Mouse (Mus musculus): Measurements from ENCODE around the gene Paf1. TPM values are rescaled to one million over a fixed set of nuclear protein-coding genes. Genes with fewer than 3 reads are reported as not detected.
A peak's percentile ranks its signal among the peaks of the same experiment; 100 is the strongest.

Paf1 gene
- polyA plus RNA-seq, 1 experiment from 2014 or later: 96.1 TPM

DNA sequence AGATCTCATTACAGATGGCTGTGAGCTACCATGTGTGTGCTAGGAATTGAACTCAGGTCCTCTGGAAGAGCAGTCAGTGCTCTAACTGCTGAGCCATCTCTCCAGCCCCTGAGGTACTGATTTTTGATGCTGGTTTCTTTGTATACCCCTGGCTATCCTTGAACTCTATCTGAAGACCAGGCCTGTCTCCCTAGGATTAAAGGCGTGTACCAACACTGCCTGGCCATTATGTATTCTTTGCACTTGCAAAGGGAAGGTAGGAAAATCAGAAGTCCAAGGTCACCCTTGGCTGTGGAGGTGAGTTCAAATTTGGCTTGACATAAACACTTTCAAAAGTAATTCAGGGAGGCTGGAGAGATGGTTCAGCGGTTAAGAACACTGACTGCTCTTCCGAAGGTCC lies 38.2 kb upstream of the Paf1 start:
- no peak for ATAC-seq
- peaks cover 23% of the 10 kb centered on the region for H3K4me1 ChIP-seq (ENCODE audit: control insufficient read depth, insufficient read depth, low read length)
- no peaks in the 10 kb centered on the region for H3K27me3 ChIP-seq (ENCODE audit: control insufficient read depth, insufficient read depth, low read depth, low read length)
- H3K9ac ChIP-seq (ENCODE audit: low read depth, low read length): no peak overlapping the region
- no peak overlapping the region for H3K27ac ChIP-seq (ENCODE audit: low read length)
- H3K4me2 ChIP-seq (ENCODE audit: low read length): no peak overlapping the region
- H3K4me3 ChIP-seq (ENCODE audit: low read depth, low read length): no peak overlapping the region
- no peaks in the 10 kb centered on the region for H3K9me3 ChIP-seq (replicated peaks; ENCODE audit: control insufficient read depth, low read length, poor library complexity, severe bottlenecking)
- 89% methylated on average over 3 of the region's 3 CpGs for WGBS
- peaks cover 6% of the 10 kb centered on the region; the same call in 1 of the 2 replicates for H3K36me3 ChIP-seq (ENCODE audit: control insufficient read depth, insufficient read depth, low read length)

DNA sequence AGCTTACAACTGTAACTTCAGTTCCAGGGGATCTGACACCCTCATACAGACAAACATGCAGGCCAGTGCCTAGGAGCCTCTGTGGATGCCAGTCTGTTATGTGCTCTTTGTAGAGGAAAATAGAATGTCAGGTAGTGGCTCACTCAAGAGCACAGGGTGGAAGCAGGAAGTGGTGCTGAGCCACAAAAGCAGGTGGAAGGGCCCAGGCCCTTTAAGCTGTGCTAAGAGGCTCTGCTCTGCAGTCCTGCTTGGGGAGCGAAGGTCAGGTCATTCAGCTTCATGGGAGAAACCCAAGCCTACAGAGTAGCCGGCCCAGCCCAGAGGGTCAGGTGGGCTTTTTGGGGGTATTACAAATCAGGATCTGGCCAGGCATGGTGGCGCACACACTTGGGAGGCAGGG lies 37.5 kb upstream of the Paf1 start:
- WGBS: 94% methylated on average over 3 of the region's 3 CpGs
- H3K9me3 ChIP-seq (replicated peaks; ENCODE audit: control insufficient read depth, low read length, poor library complexity, severe bottlenecking): no peaks in the 10 kb centered on the region
- H3K27ac ChIP-seq (ENCODE audit: low read length): no peak overlapping the region
- H3K27me3 ChIP-seq (ENCODE audit: control insufficient read depth, insufficient read depth, low read depth, low read length): no peaks in the 10 kb centered on the region
- no peak overlapping the region for H3K4me2 ChIP-seq (ENCODE audit: low read length)
- H3K9ac ChIP-seq (ENCODE audit: low read depth, low read length): no peak overlapping the region
- H3K36me3 ChIP-seq (ENCODE audit: control insufficient read depth, insufficient read depth, low read length): peaks cover 6% of the 10 kb centered on the region; the same call in 1 of the 2 replicates
- ATAC-seq: no peak
- no peak overlapping the region for H3K4me3 ChIP-seq (ENCODE audit: low read depth, low read length)
- peaks cover 17% of the 10 kb centered on the region for H3K4me1 ChIP-seq (ENCODE audit: control insufficient read depth, insufficient read depth, low read length)

DNA sequence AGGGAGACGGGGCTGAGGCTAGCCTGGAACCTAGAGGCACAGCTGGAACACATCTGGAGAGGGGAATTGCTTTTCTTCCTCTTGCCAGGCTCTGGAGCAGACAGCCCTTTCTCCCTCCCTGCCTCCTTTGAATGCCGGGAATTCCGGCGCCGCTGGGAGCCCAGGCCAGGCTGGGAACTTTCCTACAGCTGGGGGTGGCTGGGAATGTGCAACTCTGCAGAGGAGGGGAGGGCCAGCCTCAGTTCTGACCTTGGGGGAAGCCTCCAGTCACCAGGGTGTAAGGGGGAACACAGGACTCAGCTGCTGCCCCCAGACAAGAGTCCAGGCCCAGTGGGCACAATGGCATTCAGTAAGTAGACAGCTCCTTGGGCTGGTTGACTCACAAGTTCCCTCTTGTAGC lies 35.8 kb upstream of the Paf1 start:
- H3K4me3 ChIP-seq (ENCODE audit: low read depth, low read length): no peak overlapping the region
- H3K9me3 ChIP-seq (replicated peaks; ENCODE audit: control insufficient read depth, low read length, poor library complexity, severe bottlenecking): no peaks in the 10 kb centered on the region
- no peak overlapping the region for H3K4me2 ChIP-seq (ENCODE audit: low read length)
- peaks cover 6% of the 10 kb centered on the region; the same call in 1 of the 2 replicates for H3K36me3 ChIP-seq (ENCODE audit: control insufficient read depth, insufficient read depth, low read length)
- no peaks in the 10 kb centered on the region for H3K27me3 ChIP-seq (ENCODE audit: control insufficient read depth, insufficient read depth, low read depth, low read length)
- ATAC-seq: no peak
- peaks cover 9% of the 10 kb centered on the region for H3K4me1 ChIP-seq (ENCODE audit: control insufficient read depth, insufficient read depth, low read length)
- WGBS: 0% methylated on average over 5 of the region's 5 CpGs
- H3K27ac ChIP-seq (ENCODE audit: low read length): peak overlapping the region; percentile 24; the same call in 1 of the 2 replicates
- H3K9ac ChIP-seq (ENCODE audit: low read depth, low read length): no peak overlapping the region

- H3K4me3 ChIP-seq (ENCODE audit: low read depth, low read length): no peak overlapping the region
- no peaks in the 10 kb centered on the region for H3K27me3 ChIP-seq (ENCODE audit: control insufficient read depth, insufficient read depth, low read depth, low read length)
- WGBS: 0% methylated on average over 5 of the region's 5 CpGs
- peaks cover 6% of the 10 kb centered on the region; the same call in 1 of the 2 replicates for H3K36me3 ChIP-seq (ENCODE audit: control insufficient read depth, insufficient read depth, low read length)
- H3K4me1 ChIP-seq (ENCODE audit: control insufficient read depth, insufficient read depth, low read length): peaks cover 6% of the 10 kb centered on the region; the same call in 1 of the 2 replicates
- no peak overlapping the region for H3K9ac ChIP-seq (ENCODE audit: low read depth, low read length)
- peak overlapping the region; percentile 25; the same call in 1 of the 2 replicates for H3K27ac ChIP-seq (ENCODE audit: low read length)
- no peak overlapping the region for H3K4me2 ChIP-seq (ENCODE audit: low read length)
- no peaks in the 10 kb centered on the region for H3K9me3 ChIP-seq (replicated peaks; ENCODE audit: control insufficient read depth, low read length, poor library complexity, severe bottlenecking)
- no peak for ATAC-seq
These were observed 34.8 kb upstream of the Paf1 start for GRCm38 (mm10) chr7:28357984-28358383.

- Histone ChIP-seq H3K27me3 (ENCODE audit: control insufficient read depth, insufficient read depth, low read depth, low read length) (no peaks in the 10 kb centered on the region), H3K36me3 (ENCODE audit: control insufficient read depth, insufficient read depth, low read length) (peaks cover 6% of the 10 kb centered on the region; the same call in 1 of the 2 replicates), H3K9ac (ENCODE audit: low read depth, low read length) (no peak overlapping the region), H3K27ac (ENCODE audit: low read length) (peak overlapping the region; percentile 25; the same call in 1 of the 2 replicates), H3K4me3 (ENCODE audit: low read depth, low read length) (no peak overlapping the region), H3K4me2 (ENCODE audit: low read length) (no peak overlapping the region), H3K4me1 (ENCODE audit: control insufficient read depth, insufficient read depth, low read length) (peaks cover 6% of the 10 kb centered on the region; the same call in 1 of the 2 replicates), H3K9me3 (replicated peaks; ENCODE audit: control insufficient read depth, low read length, poor library complexity, severe bottlenecking) (no peaks in the 10 kb centered on the region)
- ATAC-seq: no peak
- 42% methylated on average over 7 of the region's 7 CpGs for WGBS
These were observed 34.3 kb upstream of the Paf1 start for GRCm38 (mm10) chr7:28358431-28358830.

GRCm38 (mm10) chr7:28359854-28360253 lies 32.9 kb upstream of the Paf1 start:
- Histone ChIP-seq H3K4me1 (ENCODE audit: control insufficient read depth, insufficient read depth, low read length) (peaks cover 6% of the 10 kb centered on the region; the same call in 1 of the 2 replicates), H3K9ac (ENCODE audit: low read depth, low read length) (no peak overlapping the region), H3K9me3 (replicated peaks; ENCODE audit: control insufficient read depth, low read length, poor library complexity, severe bottlenecking) (no peaks in the 10 kb centered on the region), H3K36me3 (ENCODE audit: control insufficient read depth, insufficient read depth, low read length) (no peaks in the 10 kb centered on the region; the same call in 1 of the 2 replicates), H3K4me2 (ENCODE audit: low read length) (no peak overlapping the region), H3K27me3 (ENCODE audit: control insufficient read depth, insufficient read depth, low read depth, low read length) (no peaks in the 10 kb centered on the region), H3K27ac (ENCODE audit: low read length) (no peak overlapping the region), H3K4me3 (ENCODE audit: low read depth, low read length) (no peak overlapping the region)
- 94% methylated on average over 10 of the region's 10 CpGs for WGBS
- no peak for ATAC-seq

- Histone ChIP-seq H3K9ac (ENCODE audit: low read depth, low read length) (no peak overlapping the region), H3K4me1 (ENCODE audit: control insufficient read depth, insufficient read depth, low read length) (peaks cover 6% of the 10 kb centered on the region; the same call in 1 of the 2 replicates), H3K36me3 (ENCODE audit: control insufficient read depth, insufficient read depth, low read length) (no peaks in the 10 kb centered on the region; the same call in 1 of the 2 replicates), H3K9me3 (replicated peaks; ENCODE audit: control insufficient read depth, low read length, poor library complexity, severe bottlenecking) (no peaks in the 10 kb centered on the region), H3K27ac (ENCODE audit: low read length) (no peak overlapping the region), H3K4me2 (ENCODE audit: low read length) (no peak overlapping the region), H3K27me3 (ENCODE audit: control insufficient read depth, insufficient read depth, low read depth, low read length) (no peaks in the 10 kb centered on the region), H3K4me3 (ENCODE audit: low read depth, low read length) (no peak overlapping the region)
- 97% methylated on average over 6 of the region's 6 CpGs for WGBS
- no peak for ATAC-seq
These were observed 32.5 kb upstream of the Paf1 start for GRCm38 (mm10) chr7:28360291-28360690.

DNA sequence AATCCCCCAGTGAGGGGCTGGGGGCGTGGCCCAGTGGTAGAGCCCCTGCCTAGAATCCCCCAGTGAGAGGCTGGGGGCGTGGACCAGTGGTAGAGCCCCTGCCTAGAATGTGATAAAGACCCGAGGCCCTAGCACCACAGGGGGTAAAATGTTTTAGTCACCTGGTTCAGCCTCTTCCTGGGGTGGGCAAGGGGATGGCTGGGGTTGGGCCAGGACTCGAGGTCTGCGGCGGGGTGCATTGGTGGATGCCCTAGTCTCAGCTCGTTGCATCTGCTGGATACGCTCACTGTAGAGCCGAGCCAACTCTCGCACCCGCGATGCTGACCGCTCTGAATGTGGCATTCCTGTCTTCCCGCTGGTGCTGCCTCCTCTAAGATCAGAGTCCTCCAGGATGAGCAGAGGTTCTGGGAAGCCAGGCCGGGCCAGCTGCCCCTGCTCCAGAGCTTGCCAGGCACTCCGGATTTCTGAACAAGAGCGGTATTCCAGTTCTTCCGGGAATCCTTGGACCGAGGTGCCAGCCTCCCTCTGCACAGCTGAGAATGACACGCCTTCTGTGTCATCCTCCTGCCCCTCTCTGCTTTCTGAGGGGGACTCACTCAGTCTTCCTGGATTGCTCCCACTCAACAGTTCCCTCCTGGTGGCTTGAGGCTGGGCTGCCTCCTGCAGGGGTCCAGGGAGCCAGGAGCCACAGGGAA lies 31.0 kb upstream of the Paf1 start:
- H3K36me3 ChIP-seq (ENCODE audit: control insufficient read depth, insufficient read depth, low read length): no peaks in the 10 kb centered on the region; the same call in 1 of the 2 replicates
- no peak for ATAC-seq
- H3K27me3 ChIP-seq (ENCODE audit: control insufficient read depth, insufficient read depth, low read depth, low read length): no peaks in the 10 kb centered on the region
- no peak overlapping the region for H3K27ac ChIP-seq (ENCODE audit: low read length)
- peaks cover 6% of the 10 kb centered on the region; the same call in 1 of the 2 replicates for H3K4me1 ChIP-seq (ENCODE audit: control insufficient read depth, insufficient read depth, low read length)
- no peak overlapping the region for H3K4me3 ChIP-seq (ENCODE audit: low read depth, low read length)
- no peaks in the 10 kb centered on the region for H3K9me3 ChIP-seq (replicated peaks; ENCODE audit: control insufficient read depth, low read length, poor library complexity, severe bottlenecking)
- H3K9ac ChIP-seq (ENCODE audit: low read depth, low read length): no peak overlapping the region
- no peak overlapping the region for H3K4me2 ChIP-seq (ENCODE audit: low read length)
- 94% methylated on average over 19 of the region's 20 CpGs for WGBS

GRCm38 (mm10) chr7:28362441-28363060 lies 30.2 kb upstream of the Paf1 start:
- no peak for ATAC-seq
- no peak overlapping the region for H3K27ac ChIP-seq (ENCODE audit: low read length)
- WGBS: 88% methylated on average over 16 of the region's 16 CpGs
- H3K9ac ChIP-seq (ENCODE audit: low read depth, low read length): no peak overlapping the region
- H3K4me1 ChIP-seq (ENCODE audit: control insufficient read depth, insufficient read depth, low read length): peaks cover 6% of the 10 kb centered on the region; the same call in 1 of the 2 replicates
- H3K4me3 ChIP-seq (ENCODE audit: low read depth, low read length): no peak overlapping the region
- no peaks in the 10 kb centered on the region; the same call in 1 of the 2 replicates for H3K36me3 ChIP-seq (ENCODE audit: control insufficient read depth, insufficient read depth, low read length)
- no peak overlapping the region for H3K4me2 ChIP-seq (ENCODE audit: low read length)
- H3K27me3 ChIP-seq (ENCODE audit: control insufficient read depth, insufficient read depth, low read depth, low read length): no peaks in the 10 kb centered on the region
- H3K9me3 ChIP-seq (replicated peaks; ENCODE audit: control insufficient read depth, low read length, poor library complexity, severe bottlenecking): no peaks in the 10 kb centered on the region
